Mouse (Mus musculus) lung, adult 18-20 months (tissue): ENCODE data around the gene Nelfcd.

ENCODE experiments used
- DNase-seq, 2 experiments: peaks; one replicate each; pipeline ENCODE4 v3.0.0; 2022; ENCODE audit warnings: mixed read lengths in 2 of 2

Nelfcd gene

DNA sequence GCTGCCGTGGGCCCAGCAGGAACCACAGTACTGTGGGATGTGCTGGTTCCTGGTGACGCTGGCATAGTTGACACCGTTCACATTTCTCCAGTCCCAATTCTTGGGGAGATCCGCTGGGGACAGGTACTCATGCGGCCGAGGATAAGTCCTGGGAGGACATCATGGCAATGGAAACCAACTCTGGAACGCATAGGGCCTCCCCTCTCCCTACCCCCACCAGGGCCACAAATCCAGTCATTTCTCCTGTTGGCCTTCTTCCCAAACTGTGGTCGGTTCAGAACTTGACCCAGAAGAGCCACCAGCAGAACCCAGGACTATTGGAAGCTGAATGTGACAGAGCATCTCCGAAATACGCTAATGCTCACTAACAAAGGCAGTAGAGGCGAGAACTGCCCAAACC is 22.6 kb downstream of the Nelfcd start:
- DNase-seq, result no peak

DNA sequence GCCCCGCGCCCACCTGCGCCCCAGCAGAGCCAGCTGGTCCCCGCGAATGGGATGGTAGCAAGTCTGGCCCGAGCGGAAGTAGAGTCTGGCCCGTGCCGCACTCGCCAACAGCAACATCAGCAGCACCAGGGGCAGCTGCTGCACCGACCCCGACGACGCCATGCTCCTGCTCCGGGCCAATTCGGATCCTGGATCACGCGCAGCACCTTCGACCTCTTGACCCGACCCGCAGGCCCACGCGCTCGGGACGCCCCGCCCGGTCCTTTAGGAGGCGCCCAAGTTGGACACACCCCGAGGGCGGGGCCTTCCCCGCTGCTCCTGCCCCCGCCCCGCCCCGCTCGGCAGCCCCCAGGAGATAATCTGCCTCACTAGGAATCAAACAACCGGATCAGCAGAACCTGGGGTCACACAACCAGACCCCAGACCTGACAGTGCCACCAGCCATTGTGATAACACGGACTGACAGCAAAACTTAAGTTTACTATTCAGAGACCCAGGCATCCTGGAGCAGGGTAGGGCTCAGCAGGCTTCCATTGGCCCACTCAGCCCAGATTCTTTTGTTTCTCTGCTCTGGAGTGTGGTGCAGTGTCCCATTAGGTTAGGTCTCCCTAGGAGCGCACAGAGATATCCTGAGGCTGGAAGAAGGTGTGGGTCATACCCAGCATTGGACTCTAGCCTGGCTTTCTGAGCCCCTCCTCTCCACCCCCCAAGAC is 23.3 kb downstream of the Nelfcd start, which contains the start of gene Ctsz:
Gene Ctsz (minus strand): TSS at position 303 of the 713 bp plus-strand sequence.
- DNase-seq, result peak; percentile 77 to 82

DNA sequence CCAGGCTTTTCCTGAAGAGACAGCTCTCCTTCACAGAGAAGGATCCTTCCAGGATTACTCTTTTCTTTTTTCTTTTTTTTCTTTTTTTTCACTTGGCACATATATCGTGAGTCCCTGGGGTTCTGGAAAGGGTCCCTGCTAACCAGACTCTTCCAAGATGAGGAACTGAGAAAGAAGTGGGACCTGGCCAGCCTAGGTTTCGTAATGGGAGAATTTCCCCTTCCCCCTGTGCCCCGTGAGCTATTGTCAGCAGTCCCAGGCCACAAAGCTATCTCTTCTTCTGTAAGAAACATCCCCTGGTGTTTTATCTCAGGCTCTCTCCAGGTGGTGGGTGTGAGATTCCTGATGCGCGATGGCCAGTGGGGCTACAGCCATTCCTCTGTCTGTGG is 23.8 kb downstream of the Nelfcd start:
- DNase-seq, result peak in 1 of 2 experiments; percentile 55

DNA sequence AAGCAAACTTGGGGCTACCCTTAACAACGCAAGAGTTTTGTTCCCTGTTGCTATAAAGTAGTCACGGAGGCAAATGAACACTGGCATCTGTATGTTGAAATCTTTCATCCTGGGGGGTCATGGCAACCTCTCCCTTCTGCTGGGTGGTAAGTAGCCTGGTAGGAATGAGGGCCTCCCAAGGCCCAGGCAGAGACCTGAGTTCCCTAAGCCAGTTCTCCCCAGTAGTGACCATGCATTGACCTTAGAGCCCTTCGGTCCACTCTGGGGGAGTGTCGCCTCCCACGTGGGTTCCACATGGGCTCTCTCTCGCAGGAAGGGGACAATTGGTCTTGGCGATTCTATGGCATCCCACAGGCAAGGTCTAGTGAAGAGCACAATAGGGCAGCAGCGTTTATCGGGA is 24.4 kb downstream of the Nelfcd start:
- no peak for DNase-seq

DNA sequence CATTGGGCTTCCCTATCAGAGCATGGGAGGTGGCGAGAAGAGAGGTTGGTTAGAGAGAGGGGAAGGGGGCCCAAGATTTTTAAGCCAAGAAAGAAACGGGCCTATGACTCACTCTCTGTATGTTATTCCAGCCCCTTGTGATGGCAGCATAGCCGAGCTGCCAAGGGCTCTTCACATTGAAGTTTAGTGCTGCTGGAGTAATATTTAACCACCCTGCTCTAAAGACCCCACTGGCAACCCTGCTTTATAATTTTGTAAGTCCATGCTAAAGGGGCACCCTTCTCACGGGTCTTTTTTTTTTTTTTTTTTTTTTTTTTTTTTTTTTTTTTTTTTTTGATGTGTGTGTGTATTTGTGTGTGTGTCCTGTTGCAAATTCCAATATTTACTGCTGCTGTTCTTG is 26.3 kb downstream of the Nelfcd start:
- DNase-seq, result no peak

DNA sequence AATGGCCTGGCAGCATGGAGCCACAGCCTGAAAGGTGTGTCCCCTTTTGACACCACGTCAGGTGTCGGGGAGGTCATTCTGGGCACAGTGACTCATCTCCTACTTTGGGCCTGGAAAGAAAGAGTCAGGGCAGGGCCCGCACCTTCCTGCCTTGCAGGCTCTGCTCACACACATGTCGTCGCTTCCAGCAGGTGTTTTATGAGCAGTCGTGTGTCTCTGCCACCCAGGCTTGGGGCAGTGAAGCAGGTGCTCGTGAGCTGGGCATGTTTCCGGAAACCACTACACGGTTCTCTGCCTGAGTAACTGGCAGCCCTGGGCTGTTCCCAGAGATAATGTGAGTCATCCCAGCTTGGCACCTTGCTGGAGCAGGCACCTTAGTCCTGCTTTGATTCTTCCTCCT is 26.9 kb downstream of the Nelfcd start:
- peak in 1 of 2 experiments; percentile 42 for DNase-seq

DNA sequence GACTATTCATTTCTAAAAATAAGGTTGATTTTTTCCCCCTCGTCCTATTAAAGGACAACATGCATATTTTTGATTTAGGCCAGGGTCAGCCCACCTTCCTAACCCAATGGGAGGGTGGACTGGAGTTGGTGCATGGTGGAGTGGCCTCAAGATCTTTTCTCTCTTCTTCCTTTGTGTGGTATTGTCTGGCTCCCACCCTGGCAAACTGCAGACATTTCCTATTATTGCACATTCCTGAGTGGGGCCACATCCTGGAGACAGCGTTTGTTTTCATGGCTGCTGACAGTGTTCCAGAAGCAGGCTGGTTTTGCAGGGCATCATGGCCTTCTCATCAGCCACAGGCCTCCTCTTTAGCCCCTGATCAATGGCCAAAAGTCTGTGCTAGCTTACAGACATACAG is 27.4 kb downstream of the Nelfcd start:
- DNase-seq, result no peak

DNA sequence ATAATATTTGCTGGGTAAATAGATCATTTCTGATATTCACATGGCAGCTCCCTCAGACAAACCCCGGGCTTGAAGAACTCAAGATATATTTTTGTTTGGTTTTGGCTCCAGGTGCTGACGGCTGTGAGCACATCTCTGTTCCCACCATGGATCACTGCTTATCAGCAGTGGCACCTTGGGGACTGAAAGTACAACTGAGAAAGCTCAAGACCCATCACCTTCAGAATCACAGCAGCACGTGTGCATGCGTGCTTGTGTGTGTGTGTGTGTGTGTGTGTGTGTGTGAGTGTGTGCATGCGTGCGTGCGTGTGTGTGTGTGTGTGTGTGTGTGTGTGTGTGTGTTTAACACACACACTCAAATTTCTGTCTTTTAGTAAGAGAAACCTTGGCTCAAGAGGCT is 28.8 kb downstream of the Nelfcd start:
- no peak for DNase-seq

DNA sequence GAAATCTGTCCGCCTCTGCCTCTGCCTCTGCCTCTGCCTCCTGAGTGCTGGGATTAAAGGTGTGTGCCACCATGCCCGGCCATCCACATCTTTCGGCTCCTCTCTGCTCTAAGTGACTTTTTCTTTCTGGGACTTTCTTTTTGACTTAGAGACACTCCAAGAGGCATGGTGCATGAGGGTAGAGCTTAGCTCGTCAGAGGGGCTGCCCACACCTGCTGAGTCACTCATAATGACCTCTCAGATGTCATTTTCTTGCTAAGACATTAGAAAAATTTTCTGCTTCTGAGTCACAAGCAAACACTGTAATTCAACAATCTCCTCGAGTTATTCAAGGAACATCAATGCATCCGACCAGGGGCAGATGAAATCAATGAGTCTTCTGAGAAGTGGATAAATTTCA is 29.4 kb downstream of the Nelfcd start:
- DNase-seq, result no peak

DNA sequence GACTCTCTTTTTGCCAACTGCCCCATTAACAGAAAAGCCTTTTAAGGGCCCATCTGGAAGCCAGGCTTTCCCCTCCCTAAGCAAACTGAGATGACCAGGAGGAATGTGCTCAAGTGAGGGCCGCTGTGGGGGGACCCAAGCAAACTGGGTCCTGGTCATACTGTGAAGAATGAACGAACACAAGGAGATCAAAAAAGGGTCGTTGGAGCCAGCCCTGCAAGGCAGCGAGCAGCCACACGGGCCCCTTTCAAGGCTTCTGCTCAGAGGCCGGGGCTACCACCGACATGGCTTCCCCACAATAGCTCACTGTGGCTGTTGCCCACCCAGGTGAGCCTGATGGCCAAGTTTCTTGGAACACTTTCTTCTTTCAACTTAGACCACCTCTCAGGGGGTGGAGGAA is 30.9 kb downstream of the Nelfcd start:
- DNase-seq, result no peak

DNA sequence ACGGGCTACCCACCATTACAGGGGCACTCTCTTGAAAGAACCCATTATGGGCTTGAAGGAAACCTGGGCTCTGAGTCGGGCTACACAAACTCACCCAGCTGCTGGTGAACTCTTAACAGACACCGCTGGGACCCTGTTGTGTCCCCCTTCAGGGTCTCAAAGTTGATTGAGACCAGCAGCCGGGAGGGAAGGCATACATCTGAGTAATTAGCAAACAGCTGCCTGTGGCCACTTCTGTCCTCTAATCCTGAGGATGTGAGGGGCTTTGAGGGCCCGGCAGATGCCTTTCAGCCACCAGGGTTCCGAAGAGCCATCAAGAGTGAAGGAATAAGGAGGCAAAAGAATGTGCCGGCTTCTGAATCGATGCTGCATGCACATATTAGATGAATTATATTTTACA is 31.3 kb downstream of the Nelfcd start:
- DNase-seq, result no peak

DNA sequence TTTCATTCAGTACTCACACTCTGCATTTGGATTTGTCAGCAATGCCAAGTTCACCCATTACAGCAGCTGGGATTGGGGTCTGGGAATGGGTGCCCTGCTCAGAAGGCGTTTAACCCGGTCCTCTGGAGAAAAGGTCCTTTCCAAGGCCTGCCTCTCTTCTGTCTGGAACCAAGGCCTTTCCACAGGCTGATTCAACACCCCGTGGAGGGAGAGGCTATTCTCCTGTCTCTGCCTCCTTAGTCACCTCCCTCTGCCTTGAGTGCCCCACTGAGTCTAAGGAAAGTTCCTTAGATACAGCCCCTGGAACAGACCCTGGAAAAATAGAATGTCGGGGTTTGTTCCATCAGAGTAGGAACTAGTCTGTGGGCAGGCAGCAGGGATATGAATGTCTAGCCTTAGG is 32.8 kb downstream of the Nelfcd start:
- no peak for DNase-seq

DNA sequence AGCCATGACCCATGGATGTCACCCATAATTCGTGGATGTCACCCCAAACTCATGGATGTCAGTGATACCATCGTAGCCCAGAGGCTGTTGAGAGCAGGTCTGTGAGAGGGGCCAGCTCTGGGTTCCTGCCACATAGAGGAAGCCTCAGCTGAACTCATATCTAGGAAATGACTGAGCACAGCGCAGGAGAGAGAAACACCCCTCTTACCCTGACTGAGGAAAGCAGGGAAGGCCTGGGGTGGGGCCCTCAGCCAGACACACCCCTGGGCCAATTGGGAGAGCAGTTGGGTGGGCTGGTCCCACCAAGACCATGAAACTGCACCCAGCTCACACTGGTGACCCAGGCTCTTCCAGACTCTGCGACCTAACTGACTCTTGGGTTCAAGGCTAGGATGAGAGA is 34.7 kb downstream of the Nelfcd start, which contains the start of gene Tubb1:
Gene Tubb1 (plus strand): TSS at position 343 of the 400 bp plus-strand sequence.
- no peak for DNase-seq

DNA sequence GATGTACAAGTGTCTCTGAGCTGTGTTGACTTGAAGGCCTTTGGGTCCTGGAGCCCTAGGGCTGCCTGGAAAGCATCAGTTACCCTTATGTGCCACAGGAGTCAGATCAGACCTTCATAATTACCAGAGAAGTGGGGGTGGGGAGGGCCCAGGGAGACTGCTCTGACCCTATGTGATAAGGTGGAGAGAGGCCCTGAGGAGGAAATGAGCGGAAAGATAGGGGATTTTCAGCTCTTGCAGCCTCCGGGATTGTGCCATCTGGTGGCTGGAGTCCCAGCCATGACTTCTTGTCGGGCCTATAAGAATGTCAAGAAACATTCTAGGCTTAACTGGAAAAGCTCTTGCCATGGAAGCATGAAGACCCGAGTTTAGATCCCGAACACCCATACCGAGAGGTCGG is 38.1 kb downstream of the Nelfcd start:
- DNase-seq, result peak in 1 of 2 experiments; percentile 23

DNA sequence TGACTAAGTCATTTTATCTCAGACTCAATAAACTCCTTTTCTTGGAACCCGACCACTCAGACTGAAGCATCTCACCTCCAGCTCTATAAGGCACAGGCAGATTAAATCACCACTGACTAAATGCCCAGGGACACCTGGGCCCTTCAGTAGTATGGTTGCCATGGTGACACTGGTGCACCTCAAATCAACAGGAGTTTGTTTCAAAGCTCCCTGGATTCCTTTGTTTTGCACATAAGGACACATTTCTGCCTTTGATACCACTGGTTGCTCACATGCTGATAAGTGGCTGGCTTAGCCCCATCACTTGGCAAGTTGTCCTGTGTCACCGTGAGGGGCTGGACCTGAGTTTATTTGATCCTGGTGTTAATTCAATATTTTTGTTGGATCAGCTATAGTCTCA is 43.8 kb downstream of the Nelfcd start:
- no peak for DNase-seq

DNA sequence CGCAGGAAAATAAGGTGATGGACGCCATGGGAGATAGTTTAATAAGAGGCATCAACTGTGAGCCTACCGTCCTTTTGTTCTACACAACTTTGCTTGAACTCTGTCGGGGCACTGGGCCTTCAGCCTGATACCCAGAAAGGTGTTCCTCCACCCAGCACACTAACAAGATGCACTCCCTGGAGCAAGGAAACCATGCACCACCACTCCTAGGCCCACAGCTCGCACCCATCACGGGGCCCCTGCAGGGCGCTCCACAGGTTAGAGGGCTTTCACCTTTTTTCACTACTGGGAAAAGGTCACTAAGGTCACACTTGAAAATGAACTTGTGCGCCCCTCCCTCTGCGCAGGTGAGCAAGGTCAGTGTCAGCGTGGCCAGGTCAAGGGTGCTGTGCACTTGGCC is 47.8 kb downstream of the Nelfcd start:
- DNase-seq, result no peak

DNA sequence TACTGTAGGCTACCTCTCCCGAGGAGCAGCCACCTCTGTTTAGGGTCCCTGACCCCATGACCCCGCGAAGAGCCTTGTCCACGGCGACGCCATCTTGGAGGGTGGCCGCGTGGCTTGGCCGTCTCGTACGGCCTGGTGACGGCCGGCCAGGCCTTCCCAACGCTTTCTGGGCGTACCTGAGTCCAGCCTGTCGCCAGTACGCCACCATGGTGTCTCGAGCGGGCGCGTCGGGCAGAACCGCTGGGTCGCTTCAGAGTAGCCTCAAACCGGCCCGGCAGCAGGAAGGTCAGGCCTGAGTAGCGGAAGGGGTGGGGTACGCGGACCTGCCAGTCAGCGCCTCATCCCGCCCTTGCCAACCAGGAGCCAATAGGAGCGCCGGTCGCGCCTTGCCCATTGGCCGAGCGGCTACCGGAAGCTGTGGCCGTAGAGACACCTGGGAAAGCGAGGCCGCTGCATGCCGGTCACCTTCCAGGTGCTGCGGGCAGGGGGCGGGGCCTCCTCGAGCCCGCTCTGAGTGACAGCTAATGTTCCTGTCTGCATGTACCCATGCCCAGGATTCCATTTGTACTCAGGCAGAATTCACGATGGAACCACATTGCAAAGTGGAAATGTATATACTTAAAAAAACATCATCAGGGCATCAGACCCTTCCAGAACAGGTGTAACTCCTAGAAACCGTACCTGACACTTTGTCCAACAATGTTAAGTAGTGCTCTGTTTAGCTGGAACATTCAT is 48.4 kb downstream of the Nelfcd start, which contains the start of gene Atp5e:
Gene Atp5e (minus strand): TSS at position 317 of the 735 bp plus-strand sequence.
- peak; percentile 97 to 98 for DNase-seq

DNA sequence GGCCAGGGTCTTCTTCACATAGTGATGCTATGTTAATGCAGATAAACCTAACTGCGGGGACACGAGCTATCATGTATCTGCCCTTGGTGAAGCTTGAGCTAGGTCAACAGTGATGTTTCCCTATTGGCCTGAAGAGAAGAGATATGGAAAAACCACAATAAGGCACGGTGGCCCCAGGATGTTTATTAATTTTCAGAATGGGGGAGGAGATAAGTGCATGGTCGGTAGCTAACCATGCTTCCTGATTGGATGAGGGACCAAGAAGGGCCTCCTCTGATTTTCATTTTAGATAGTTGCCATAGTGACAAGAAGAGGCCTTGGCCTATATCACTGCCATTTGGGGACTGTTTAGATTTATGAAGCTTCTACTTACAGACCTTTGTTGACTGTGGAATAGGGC is 54.7 kb downstream of the Nelfcd start:
- no peak for DNase-seq

DNA sequence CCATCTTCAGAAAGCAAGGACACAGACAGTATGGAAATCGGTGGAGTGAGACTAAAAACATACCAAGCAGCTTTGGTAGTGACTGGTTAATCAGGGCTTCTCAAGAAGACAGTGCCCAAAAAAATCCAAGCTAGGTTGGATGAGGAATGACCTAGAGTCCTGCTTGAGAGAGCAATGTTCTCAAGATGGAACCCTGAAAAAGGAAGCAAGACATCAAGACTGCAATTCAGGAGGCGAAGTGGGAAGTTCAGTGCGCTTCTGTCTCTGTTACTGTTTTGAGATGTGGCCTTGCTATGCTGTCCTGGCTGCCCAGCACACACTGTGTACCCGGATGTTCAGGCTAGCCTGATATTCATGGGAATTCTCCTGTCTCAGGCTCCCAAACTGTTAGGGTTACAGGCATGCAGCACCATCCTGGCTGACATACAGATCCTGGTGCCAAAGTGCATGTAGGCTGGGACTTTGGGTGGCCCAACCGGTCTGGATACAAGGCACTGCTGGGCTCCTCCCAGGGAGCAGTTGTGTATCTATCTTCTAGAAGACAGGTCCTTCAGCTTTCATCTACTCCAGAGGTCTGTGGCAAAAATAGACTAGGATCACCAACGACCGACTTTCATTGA is 55.3 kb downstream of the Nelfcd start:
- no peak for DNase-seq

DNA sequence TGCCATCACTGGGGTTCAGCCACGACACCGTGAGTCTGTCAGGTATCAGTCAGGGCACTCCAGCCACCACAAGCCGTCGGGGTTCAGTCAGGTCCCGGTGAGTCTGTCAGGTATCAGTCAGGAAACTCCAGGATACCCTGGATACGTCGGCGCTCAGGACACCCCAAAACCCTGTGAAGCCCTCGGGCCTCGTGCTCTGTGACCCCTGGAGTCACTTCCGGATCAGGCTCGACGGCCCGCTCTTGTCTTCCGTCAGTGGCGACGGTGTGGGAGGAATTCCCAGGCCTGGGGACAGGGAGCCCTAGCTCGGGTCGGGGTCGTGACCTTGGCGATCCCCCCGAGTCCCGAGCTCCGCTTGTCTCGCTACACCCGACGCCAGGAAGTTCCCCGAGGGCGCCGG is 56.8 kb downstream of the Nelfcd start:
- no peak for DNase-seq

DNA sequence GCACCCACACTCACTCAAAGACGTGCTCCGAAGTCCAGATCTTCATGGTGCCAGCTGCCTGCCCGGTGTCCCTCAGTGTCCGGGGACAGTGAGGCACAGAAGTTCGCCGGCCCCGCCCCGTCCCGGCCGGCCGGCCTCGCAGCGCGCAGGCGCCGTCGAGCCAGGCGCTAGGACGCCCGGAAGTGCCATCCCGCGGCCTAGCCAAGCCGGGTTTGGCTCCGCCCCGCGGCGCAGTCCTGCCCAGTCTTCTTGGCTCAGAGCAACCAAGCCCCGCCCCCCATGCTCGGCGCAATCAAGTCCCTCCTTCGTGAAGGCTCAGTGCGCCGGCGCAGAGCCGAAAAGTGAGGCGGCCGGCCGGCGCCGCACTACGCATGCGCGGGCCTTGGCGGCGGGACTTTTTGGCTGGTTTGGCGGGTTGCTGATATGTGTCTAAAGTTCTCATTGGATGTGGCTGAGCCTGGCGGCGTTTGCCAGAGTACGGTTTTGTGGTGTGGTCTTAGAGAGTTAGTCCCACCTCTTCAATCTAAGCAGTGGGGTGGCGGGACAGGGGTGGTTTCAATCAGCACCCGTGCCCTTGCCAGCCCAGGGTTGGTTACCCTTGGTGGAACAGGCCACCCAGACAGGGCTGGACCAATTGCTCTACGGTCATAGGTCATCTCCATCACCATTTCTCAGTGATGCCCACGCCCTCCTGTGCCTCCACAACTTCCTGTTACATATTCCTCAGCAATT is 57.4 kb downstream of the Nelfcd start, which contains the start of gene Prelid3b:
Gene Prelid3b (minus strand): TSS at position 264 of the 732 bp plus-strand sequence.
- peak; percentile 99 for DNase-seq

DNA sequence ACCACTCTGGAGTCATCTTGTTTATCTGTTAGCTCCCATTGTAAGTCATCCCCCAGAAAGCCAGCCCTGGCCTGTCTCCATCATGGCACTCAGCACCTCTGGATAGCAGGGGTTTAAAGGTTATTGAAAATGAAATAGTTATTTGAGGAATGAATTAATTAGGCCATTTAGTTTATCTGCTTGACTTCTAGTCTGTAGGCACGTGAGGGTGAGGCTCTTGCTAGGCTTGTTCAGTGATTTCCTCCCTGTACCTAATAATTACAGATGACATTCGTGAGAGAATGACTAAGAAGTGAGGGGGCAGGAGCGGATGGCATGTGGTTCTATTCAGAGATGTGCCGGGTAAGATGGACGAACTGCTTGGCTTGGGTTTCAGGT is 57.9 kb downstream of the Nelfcd start:
- no peak for DNase-seq
